Mouse (Mus musculus): ENCODE data around the gene Nutm1. TPM values are rescaled to one million over a fixed set of nuclear protein-coding genes. Genes with fewer than 3 reads are reported as not detected.
"Not testable (repeated sequence)": the region's sequence is repeated elsewhere in the genome, so short reads cannot be mapped to it uniquely, and the experiment has no call there.

Nutm1 gene
- total RNA-seq (2021) = not detected
- long read RNA-seq, experiment 1 = 0 reads
- long read RNA-seq, experiment 2 = 0 reads

- no peak for DNase-seq (ENCODE audit: low spot score in 2 of 2)
Measured at GRCm38 (mm10) chr2:112259241-112259962, at the start of gene Nutm1. Gene Nutm1 (minus strand): TSS chr2:112259291.

GRCm38 (mm10) chr2:112308671-112309070 is 49.6 kb upstream of the Nutm1 start:
- no peak for DNase-seq (ENCODE audit: low spot score in 2 of 2)

- DNase-seq (ENCODE audit: low spot score in 2 of 2) = no peak
Measured at GRCm38 (mm10) chr2:112298221-112298620, 39.1 kb upstream of the Nutm1 start.

- DNase-seq (ENCODE audit: low spot score in 2 of 2) = peak in 1 of 2 experiments; percentile 43
Measured at GRCm38 (mm10) chr2:112296211-112296610, 37.1 kb upstream of the Nutm1 start.

GRCm38 (mm10) chr2:112292823-112293222 is 33.7 kb upstream of the Nutm1 start:
- peak in 1 of 2 experiments; percentile 29 for DNase-seq (ENCODE audit: low spot score in 2 of 2)

- DNase-seq (ENCODE audit: low spot score in 2 of 2) = no peak
Measured at GRCm38 (mm10) chr2:112289507-112289906, 30.4 kb upstream of the Nutm1 start.

- DNase-seq (ENCODE audit: low spot score in 2 of 2) = no peak
Measured at GRCm38 (mm10) chr2:112287059-112287458, 28.0 kb upstream of the Nutm1 start.

- DNase-seq (ENCODE audit: low spot score in 2 of 2) = not testable (repeated sequence)
Measured at GRCm38 (mm10) chr2:112286062-112286461, 27.0 kb upstream of the Nutm1 start.

GRCm38 (mm10) chr2:112285031-112285390 is 25.9 kb upstream of the Nutm1 start:
- DNase-seq (ENCODE audit: low spot score in 2 of 2) = no peak

- DNase-seq (ENCODE audit: low spot score in 2 of 2) = no peak
Measured at GRCm38 (mm10) chr2:112284363-112285030, 25.4 kb upstream of the Nutm1 start.

- no peak for DNase-seq (ENCODE audit: low spot score in 2 of 2)
Measured at GRCm38 (mm10) chr2:112282846-112283245, 23.8 kb upstream of the Nutm1 start.

- DNase-seq (ENCODE audit: low spot score in 2 of 2) = no peak
Measured at GRCm38 (mm10) chr2:112276870-112277269, 17.8 kb upstream of the Nutm1 start.

- DNase-seq (ENCODE audit: low spot score in 2 of 2) = no peak
Measured at GRCm38 (mm10) chr2:112273474-112273873, 14.4 kb upstream of the Nutm1 start.

GRCm38 (mm10) chr2:112272909-112273308 is 13.8 kb upstream of the Nutm1 start:
- no peak for DNase-seq (ENCODE audit: low spot score in 2 of 2)

- no peak for DNase-seq (ENCODE audit: low spot score in 2 of 2)
Measured at GRCm38 (mm10) chr2:112270011-112270410, 10.9 kb upstream of the Nutm1 start.

GRCm38 (mm10) chr2:112267547-112268269 is 8.6 kb upstream of the Nutm1 start:
- no peak for DNase-seq (ENCODE audit: low spot score in 2 of 2)

GRCm38 (mm10) chr2:112266780-112267179 is 7.7 kb upstream of the Nutm1 start:
- peak in 1 of 2 experiments; percentile 21 for DNase-seq (ENCODE audit: low spot score in 2 of 2)

GRCm38 (mm10) chr2:112266242-112266592 is 7.1 kb upstream of the Nutm1 start, which contains the start of gene Gm21985:
Gene Gm21985 (plus strand): TSS chr2:112266314.
- DNase-seq (ENCODE audit: low spot score in 2 of 2) = peak; percentile 49 to 62

GRCm38 (mm10) chr2:112265448-112266241 is 6.6 kb upstream of the Nutm1 start, which contains the start of gene Slc12a6:
Gene Slc12a6 (plus strand): TSS chr2:112265825.
- peak; percentile 86 to 92 for DNase-seq (ENCODE audit: low spot score in 2 of 2)

GRCm38 (mm10) chr2:112264364-112264763 is 5.3 kb upstream of the Nutm1 start:
- DNase-seq (ENCODE audit: low spot score in 2 of 2) = no peak

- peak in 1 of 2 experiments; percentile 41 for DNase-seq (ENCODE audit: low spot score in 2 of 2)
Measured at GRCm38 (mm10) chr2:112262779-112263295, 3.7 kb upstream of the Nutm1 start.
